Mouse (Mus musculus) lung, postnatal 14 days (tissue): ENCODE data around the gene Ddrgk1.

Experiments used
- DNase-seq: peaks from one replicate; pipeline ENCODE4 v3.0.0; 2021

Ddrgk1 gene

DNA sequence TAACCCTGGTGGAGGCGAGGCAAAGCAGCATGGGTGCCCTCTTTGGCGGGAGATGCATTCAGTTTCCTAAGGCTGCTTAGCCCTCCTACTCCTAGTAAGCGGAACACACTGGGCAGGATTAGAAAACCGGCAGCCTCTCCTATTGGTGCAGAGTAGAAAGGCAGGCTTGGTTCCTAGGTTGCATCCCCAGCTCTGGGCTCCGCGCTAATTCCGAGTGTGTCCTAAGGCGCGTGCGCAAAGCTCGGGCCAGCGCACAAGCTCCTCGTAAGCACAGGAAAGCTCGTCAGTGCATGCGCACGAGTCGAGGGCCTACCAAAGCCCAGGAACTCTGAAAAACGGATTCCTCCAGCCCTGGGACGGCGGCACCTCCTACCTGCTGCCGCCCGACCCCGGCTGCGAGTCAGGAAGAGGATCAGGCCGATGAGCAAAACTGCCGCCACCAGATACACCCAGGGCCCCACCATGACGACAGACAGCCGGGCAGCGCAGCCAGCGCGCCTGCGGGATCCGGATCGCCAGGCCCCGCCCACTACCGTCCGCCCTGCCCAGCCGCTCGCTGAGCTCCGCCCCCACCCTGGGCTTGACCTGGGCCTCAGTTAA, at the start of gene Ddrgk1:
TSS of gene Ddrgk1 (minus strand) at position 558 of the 600 bp plus-strand sequence.
- peak; percentile 92 for DNase-seq

DNA sequence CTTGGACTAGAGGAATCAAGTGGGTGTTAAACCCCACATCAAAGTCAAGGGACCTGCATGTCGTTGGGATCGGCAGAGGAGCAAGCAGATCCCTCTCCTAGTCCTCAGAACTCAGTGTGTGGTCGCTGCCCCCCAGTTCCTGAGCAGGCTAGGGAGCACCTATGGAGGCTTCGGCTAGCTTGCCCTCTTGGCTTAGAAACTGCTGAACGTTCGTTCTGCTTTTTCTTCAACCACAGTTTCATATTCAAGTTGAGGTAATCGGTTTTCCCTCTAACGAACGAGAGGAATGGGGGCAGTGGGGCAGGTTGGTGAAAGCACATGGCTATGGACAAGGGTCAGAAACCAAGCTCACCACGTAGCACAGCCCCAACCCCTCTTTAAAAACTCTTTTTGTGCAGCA, 42.6 kb upstream of the Ddrgk1 start:
- no peak for DNase-seq

- DNase-seq = no peak
Measured at GRCm38 (mm10) chr2:130706602-130707001, 42.1 kb upstream of the Ddrgk1 start.

GRCm38 (mm10) chr2:130705178-130705577, 40.7 kb upstream of the Ddrgk1 start:
- no peak for DNase-seq

- DNase-seq = no peak
Measured at GRCm38 (mm10) chr2:130704040-130705001, 39.9 kb upstream of the Ddrgk1 start.

DNA sequence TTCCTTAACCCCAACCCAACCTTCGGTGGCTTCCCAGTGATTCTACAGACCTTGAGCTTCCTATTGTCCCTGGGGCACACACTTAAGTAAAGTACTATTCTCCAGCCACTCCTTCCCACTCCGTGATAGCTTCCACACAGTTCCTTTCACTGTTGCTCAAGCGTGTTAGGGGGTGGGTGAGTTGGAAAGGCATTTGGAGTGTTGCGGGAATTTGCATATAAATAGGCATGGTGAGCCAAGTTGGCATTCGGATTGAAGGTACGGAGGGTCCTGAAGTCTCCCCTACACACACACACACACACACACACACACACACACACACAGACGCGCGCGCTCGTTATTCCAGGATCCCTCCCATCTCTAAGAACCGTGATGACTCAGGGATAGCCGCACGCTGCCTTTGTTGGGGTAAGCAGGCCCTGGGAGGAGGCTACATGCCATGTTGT, 33.4 kb upstream of the Ddrgk1 start:
- DNase-seq = no peak

DNA sequence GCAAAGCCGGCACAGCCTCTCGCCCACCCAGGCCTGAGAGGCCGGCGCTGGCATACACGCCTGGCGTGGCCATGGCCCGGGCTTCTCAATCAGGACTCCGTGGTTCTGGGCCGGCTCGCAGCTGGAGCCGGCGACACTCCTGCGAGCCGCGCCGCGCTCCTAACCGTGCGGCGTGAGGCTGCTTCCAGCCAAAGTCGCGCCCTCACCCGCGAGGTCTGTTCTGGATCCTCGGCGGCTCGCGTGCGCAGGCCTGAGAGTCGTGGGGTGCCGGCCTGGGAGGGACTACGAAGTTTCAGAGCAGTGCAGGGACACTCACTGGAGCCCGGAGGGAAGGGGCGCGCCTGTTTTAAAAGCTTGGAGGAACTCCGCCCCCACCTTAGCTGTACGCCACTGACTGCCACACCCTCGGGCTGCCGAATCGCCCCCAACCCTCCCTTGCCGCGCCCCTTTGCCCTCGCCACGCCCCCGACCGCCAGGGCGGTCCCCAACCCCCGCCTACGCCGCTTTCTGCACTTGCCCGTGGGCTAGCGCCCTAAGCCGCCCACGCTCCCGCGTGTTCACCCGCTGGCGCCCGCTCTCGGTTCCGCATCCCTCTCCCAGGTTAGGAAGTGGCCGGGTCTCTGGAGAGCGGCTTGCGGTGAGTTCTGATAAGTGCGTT, 32.8 kb upstream of the Ddrgk1 start, which contains the start of gene Slc4a11:
TSS of gene Slc4a11 (minus strand) at position 367 of the 658 bp plus-strand sequence.
- DNase-seq = peak; percentile 70

GRCm38 (mm10) chr2:130696700-130697152, 32.3 kb upstream of the Ddrgk1 start:
- peak; percentile 9 for DNase-seq

DNA sequence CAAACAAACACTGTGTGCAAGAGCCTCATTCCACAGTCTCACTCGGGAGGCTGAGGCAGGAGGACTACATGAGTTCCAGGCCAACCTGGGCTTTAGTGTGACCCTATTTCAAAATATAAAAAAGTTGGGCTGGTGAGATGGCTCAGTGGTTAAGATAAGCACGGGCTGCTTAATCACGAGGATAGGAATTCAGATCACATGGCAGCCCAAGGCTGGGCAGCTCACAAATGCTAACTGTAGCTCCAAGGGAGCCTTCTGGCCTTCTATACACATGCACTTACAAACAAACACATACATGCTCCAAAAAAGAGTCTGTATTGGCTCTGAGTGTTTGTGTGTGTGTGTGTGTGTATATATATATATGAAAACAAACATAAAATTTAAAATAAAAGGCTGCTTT, 29.1 kb upstream of the Ddrgk1 start:
- no peak for DNase-seq

GRCm38 (mm10) chr2:130689011-130689410, 24.6 kb upstream of the Ddrgk1 start:
- no peak for DNase-seq

DNA sequence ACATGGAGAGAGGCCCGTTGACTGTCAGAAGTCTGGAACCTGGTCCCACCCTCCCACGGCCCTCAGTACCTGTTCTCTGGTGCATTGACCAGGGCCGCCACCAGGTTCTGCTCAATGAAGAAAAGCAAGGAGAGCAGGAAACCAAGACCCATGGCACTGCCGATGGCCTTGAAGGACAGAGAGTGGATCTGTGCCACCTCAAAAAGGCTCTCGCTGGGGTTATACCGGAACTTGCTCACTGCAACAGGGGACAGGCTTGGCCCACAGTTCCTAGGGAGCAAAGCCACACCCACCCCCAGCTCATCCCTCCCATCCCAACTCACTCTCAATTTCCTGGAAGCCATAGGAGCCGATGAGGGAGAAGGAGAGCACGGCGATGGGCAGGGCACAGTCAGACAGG, 21.0 kb upstream of the Ddrgk1 start:
- DNase-seq = no peak

DNA sequence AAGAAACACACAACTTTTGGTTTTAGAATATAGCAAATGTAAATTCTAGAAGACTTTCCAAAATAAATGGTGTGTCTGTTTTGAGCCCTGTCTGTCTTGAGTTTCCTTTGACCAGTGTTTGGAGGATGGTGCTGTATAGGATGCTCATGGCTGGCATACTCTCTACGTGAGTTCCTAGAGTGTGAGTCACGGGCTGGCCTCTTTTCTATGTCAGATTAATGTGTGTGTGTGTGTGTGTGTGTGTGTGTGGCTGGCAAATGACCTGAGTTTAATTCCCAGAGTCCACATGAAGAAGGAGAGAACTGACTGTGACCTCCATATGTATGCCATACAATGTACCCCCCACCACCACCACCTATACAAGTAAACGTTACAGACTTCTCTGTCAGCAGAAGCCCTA, 17.1 kb upstream of the Ddrgk1 start:
- DNase-seq = no peak

- no peak for DNase-seq
Measured at GRCm38 (mm10) chr2:130679899-130680298, 15.4 kb upstream of the Ddrgk1 start.

DNA sequence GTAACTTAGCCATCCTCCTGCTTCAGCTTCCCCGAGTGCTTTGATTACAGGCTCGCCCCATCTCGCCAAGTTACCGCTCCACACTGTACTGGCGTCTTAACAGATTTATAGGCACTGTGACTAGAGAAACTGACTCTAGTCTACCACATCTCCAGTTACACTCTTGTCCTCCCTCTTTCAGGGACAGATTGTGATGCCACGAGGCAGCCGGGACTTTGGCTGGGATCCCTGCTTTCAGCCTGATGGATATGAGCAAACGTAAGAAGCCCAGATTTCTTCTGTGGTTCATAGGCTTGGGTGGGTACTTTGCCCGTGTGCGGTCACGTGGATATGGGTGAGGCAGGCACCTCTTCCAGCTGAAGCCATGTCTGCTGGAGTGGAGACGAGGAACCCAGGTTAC, 14.7 kb upstream of the Ddrgk1 start:
- DNase-seq = no peak

- DNase-seq = no peak
Measured at GRCm38 (mm10) chr2:130677211-130677610, 12.8 kb upstream of the Ddrgk1 start.

- peak; percentile 83 for DNase-seq
Measured at GRCm38 (mm10) chr2:130667559-130667958, 3.1 kb upstream of the Ddrgk1 start, which contains the start of gene Itpa. Itpa (plus strand) TSS chr2:130667610.

DNA sequence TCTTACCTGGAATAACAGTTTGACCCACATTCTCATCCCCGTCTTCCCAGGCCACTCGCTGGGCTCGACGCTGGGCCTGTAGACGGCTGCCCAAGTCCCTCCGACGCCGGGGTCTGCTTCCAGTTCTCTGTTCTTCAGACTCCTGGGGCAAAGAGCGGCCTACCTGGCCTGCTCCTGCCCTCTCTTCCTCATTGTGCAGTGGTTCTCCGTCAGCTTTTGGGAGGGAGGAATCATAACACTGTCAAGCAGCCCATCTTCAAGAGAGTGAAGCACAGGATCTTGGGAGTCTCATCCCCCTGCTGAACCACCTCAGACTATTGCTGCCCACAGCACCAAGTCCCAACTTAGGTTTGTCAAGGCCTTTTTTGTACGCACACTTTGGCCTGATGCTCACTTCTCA, 1.1 kb downstream of the Ddrgk1 start:
- no peak for DNase-seq

DNA sequence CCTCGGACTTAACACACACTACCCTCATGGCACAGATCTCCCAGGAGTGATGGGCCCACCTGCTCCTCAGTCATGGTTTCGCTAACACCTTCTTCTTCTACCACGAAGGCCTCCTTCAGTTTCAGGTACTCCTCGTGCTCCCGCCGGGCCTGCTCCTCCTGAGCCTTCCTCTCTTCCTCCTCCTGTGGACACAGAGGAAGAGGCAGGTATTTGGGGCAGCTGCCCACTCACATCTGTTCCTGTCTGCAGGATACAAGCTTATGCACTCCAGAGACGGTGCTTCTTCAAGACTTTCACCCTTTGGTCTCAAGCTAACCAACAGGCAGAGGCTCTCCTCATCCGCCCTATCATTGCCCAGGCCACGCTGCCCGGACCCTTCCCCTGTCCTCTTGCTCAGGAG, 5.9 kb downstream of the Ddrgk1 start:
- no peak for DNase-seq

DNA sequence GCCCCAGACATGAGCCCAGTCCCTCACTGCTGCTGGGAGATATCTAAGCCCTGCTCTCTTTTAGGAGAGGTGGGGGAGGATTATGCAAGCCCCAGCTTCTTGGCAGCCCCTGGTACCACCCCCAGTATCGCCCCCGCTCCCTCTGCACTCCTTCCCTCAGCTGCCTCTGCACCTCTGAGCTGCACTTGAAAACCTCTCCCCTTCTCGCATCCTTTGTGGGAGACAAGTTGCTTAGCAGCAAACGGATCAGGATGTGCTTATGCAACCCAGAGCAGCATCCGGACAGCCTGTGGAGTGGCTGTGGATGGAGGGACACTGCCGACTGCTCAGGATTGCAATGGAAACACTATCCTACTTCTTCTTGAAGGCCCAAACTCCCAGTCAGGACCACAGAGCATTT, 6.9 kb downstream of the Ddrgk1 start:
- DNase-seq = no peak

- DNase-seq = no peak
Measured at GRCm38 (mm10) chr2:130656536-130656935, 7.9 kb downstream of the Ddrgk1 start.

- no peak for DNase-seq
Measured at GRCm38 (mm10) chr2:130655660-130656339, 8.7 kb downstream of the Ddrgk1 start.

DNA sequence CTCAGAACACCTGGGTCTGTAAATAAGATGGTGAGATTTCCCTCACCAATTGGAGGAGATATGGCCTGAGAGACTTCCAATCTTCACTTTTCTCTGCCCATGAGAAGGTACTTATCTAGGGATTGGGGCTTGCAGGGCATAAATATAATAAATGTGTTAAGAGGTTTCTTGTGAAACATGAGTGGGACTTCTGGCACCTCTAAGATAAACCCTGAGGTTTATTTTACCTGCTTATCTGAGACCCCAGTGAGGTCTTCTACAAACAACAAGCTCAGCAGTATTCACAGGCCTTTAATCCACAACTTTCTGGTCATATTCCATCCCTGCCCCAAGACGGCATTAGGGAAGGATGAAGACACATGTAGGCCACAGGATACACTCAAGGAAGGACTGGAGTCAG, 10.7 kb downstream of the Ddrgk1 start:
- no peak for DNase-seq

GRCm38 (mm10) chr2:130653303-130653702, 11.2 kb downstream of the Ddrgk1 start:
- DNase-seq = no peak
